15 mouse cellular contexts compared by ENCODE assay signal in the genomic region with DNA sequence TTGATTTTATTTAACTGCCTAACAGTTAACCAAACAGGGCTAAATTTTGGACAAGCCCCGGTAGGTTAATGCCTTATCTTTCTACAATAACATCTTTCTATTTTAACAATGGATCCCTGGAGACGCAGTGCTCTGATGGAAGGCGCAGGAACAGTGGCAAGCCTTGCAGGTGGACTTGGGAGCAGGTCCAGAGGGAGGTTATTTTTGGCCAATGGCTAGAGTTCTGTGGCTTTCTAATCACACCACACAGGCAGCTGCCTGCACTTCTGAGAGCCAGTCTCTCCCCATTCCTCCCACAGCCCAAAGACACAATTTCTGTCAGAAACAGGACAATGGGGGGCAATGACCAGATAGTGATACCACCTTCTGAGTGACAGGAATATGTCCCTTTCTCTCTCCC.
"Had no signal": no experiment of that assay in that cellular context is flagged by ENCODE, and none has a peak within 500 bp of the region (broad histone marks: within the 10 kb centered on the region; RNA-seq: fewer than 3 reads in every experiment).

No protein-coding gene starts in this region.

- H3K4me3 ChIP-seq: left cerebral cortex, adult 2 months; limb, embryonic 10.5 days; midbrain, embryonic 10.5 days; midbrain, embryonic 15.5 days; neural tube, embryonic 12.5 days had no signal

- H3K9me3 ChIP-seq: limb, embryonic 10.5 days; midbrain, embryonic 10.5 days; midbrain, embryonic 15.5 days; neural tube, embryonic 12.5 days had no signal

- ATAC-seq: midbrain, embryonic 15.5 days had no signal

- H3K27ac ChIP-seq: left cerebral cortex, adult 2 months; limb, embryonic 10.5 days; midbrain, embryonic 10.5 days; midbrain, embryonic 15.5 days; neural tube, embryonic 12.5 days had no signal

- DNase-seq: kidney, postnatal 14 days; lung, embryonic 14.5 days; lung, postnatal 10 days; lung, postnatal 4 days; retina, postnatal 1 day; right cerebral cortex, postnatal 4 days; spleen, adult 18-20 months; thymus, adult 2 months; thymus, postnatal 25 days had no signal

- H3K9ac ChIP-seq: lung, embryonic 14.5 days; midbrain, embryonic 15.5 days; neural tube, embryonic 12.5 days had no signal

- H3K27me3 ChIP-seq: midbrain, embryonic 15.5 days; neural tube, embryonic 12.5 days had no signal

- H3K36me3 ChIP-seq: limb, embryonic 10.5 days; midbrain, embryonic 10.5 days; midbrain, embryonic 15.5 days; neural tube, embryonic 12.5 days had no signal

- H3K4me1 ChIP-seq: limb, embryonic 10.5 days; midbrain, embryonic 10.5 days; midbrain, embryonic 15.5 days; neural tube, embryonic 12.5 days had no signal

- H3K4me2 ChIP-seq: liver, embryonic 11.5 days; lung, embryonic 14.5 days; midbrain, embryonic 15.5 days; neural tube, embryonic 12.5 days had no signal
